Mouse (Mus musculus) cerebellum, adult 2 months (tissue): ENCODE measurements around the gene Rita1. TPM values are rescaled to one million over a fixed set of nuclear protein-coding genes. Genes with fewer than 3 reads are reported as not detected.
A peak's percentile ranks its signal among the peaks of the same experiment; 100 is the strongest.

Source experiments
- DNase-seq, 2 experiments: peaks; one replicate each; pipeline ENCODE4 v3.0.0; 2021
- H3K27ac ChIP-seq: fragments of 200-500 bp; 2 replicates; pipeline ENCODE4 v1.5.1; 2012; ENCODE audit warnings: low read length, control low read depth, inconsistent platforms; ENCODE audit not compliant: insufficient read depth
- H3K27me3 ChIP-seq: fragments of 200-500 bp; 2 replicates; pipeline ENCODE4 v1.6.1; 2012; ENCODE audit warnings: inconsistent platforms, mild to moderate bottlenecking, low read length, moderate library complexity; ENCODE audit not compliant: control insufficient read depth, insufficient read depth
- H3K4me1 ChIP-seq: fragments of 200-500 bp; 2 replicates; pipeline ENCODE4 v1.6.1; 2011; ENCODE audit warnings: low read length; ENCODE audit not compliant: control insufficient read depth, insufficient read depth
- H3K4me3 ChIP-seq: fragments of 200-500 bp; replicated peaks from 2 replicates; pipeline ENCODE3; 2011; ENCODE audit warnings: mild to moderate bottlenecking, low read depth, low read length, control low read depth; ENCODE audit not compliant: insufficient read depth
- CTCF ChIP-seq: fragments of 200-500 bp; IDR thresholded peaks from 2 replicates; pipeline ENCODE4 v1.5.1; 2011; ENCODE audit warnings: low read depth, mild to moderate bottlenecking, control low read depth, low read length, moderate library complexity, borderline replicate concordance; ENCODE audit not compliant: insufficient read depth
- POLR2A ChIP-seq: fragments of 200-500 bp; IDR thresholded peaks from 2 replicates; pipeline ENCODE4 v1.6.1; 2011; ENCODE audit warnings: low read length, control low read depth, borderline replicate concordance; ENCODE audit not compliant: insufficient read depth
- WGBS: fragments of 180-500 bp; shearing (Covaris S2); methylation state at CpG from one replicate; pipeline ENCODE4 v1.1.7; 2018; 5-methylcytosine and 5-hydroxymethylcytosine counted together
- polyA plus RNA-seq: library from polyadenylated mRNA; depleted of rRNA; stranded (reverse); fragments of >200 nt; gene quantifications from 2 replicates; pipeline ENCODE4 v1.2.3, GENCODE M21; 2012

Rita1 gene
- polyA plus RNA-seq, 1 experiment: 47.3 TPM

DNA sequence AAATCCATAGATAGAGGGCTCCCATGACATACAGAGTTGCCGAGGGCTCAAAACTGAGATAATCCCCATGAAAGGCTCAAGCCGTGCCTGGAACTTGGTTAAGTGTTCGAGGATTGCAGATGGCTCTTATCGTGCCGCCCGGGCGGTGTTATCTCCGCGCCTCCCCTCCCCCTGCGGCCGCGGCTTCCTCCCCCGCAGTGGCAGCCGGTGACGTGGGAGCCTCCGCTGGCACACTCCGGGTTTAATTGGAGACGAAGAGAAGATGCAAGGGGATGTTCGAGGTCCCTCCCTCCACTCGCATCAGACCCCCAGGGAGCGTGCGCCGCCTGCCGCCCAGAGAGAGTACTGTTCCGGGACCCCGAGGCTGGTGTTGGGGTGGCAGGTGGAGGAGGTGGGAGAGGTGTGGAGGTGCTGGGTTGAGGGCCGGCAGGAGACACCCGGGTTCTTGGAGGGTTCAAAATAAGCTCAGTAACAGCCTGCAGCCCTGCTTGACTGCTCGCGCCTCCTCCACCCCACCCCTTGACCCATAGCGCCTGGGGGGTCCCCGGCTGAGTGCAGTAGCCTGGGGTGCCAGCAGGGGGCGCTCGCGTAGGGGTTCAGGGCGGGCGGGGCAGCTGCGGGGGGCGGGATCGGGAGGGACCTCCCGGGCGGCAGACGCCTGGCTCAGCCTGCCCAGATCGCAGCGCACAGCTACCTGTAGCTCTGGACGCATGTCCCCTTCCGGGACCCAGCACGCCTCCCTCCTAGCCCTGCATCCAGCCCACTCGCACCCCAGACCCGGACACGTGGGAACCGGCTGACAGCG, 36.4 kb upstream of the Rita1 start, which contains the start of gene Rasal1:
Rasal1 (plus strand) TSS at position 244 of the 805 bp plus-strand sequence.
- TF ChIP-seq CTCF (peak; percentile 51; the same call in 1 of the 2 replicates), POLR2A (no peak)
- Histone ChIP-seq H3K27ac (peak within 1 kb of the TSS; percentile 66), H3K4me3 (peak within 1 kb of the TSS; percentile 40), H3K4me1 (peaks cover 18% of the 10 kb centered on the region), H3K27me3 (no peaks in the 10 kb centered on the region)
- DNase-seq: peak; percentile 65
- 1% methylated on average over 53 of the region's 53 CpGs for WGBS

- peak overlapping the region; percentile 66; the same call in 1 of the 2 replicates for H3K27ac ChIP-seq
- H3K4me3 ChIP-seq: peak overlapping the region; percentile 40
- WGBS: 33% methylated on average over 12 of the region's 12 CpGs
- H3K27me3 ChIP-seq: no peaks in the 10 kb centered on the region
- DNase-seq: no peak
- H3K4me1 ChIP-seq: peaks cover 21% of the 10 kb centered on the region
- TF ChIP-seq POLR2A (no peak), CTCF (no peak)
These were observed 35.6 kb upstream of the Rita1 start for GRCm38 (mm10) chr5:120647814-120648491.

DNA sequence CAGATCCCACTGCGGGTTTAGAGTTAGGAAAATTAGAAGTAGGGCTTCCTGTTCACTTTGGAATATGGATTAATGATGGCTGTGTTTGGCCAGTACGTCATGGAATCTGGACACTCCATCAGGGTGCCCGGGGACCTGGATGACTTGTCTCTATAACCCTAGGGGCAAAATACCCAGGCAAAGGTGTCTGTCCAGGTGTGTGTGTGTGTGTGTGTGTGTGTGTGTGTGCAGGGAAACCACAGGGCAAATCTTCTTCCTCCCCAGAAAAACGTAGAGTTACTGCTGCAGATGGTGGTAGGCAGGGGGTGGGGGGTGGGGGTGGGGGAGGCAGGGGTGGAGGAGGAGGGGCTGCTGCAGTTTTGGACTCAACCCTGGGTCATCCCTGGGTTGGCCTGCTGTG, 35.0 kb upstream of the Rita1 start:
- no peak for TF ChIP-seq POLR2A
- Histone ChIP-seq H3K27me3 (no peaks in the 10 kb centered on the region), H3K4me1 (peaks cover 15% of the 10 kb centered on the region), H3K27ac (0 out of 2 replicates have a peak overlapping the region, but pooled peaks have one; percentile 66), H3K4me3 (no peak overlapping the region)
- 74% methylated on average over 4 of the region's 4 CpGs for WGBS
- no peak for DNase-seq

GRCm38 (mm10) chr5:120645851-120646250, 33.5 kb upstream of the Rita1 start:
- no peak for TF ChIP-seq CTCF
- no peak for TF ChIP-seq POLR2A
- no peak overlapping the region for H3K4me3 ChIP-seq
- 7% methylated on average over 6 of the region's 6 CpGs for WGBS
- H3K4me1 ChIP-seq: peaks cover 15% of the 10 kb centered on the region
- no peaks in the 10 kb centered on the region for H3K27me3 ChIP-seq
- peak in 1 of 2 experiments; percentile 57 for DNase-seq
- H3K27ac ChIP-seq: no peak overlapping the region

DNA sequence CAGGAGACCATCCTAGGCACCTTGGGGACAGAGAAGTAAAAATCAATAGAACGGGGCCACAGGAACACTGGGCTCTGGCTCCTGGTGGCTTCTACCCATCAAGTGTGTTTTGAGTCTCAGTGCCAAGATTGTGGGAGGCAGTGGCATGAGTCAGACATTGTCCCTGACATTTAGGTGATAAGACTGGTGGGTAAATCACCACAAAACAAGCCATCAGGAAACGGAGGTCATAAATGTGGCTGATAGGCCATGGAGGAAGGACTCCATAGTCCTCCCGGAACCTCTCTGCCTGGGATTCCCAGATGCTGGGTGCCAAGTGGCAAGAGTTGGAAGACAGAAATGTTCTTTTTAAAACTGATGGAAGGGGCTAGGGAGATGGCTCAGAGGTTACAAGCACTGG, 31.8 kb upstream of the Rita1 start:
- Histone ChIP-seq H3K4me3 (no peak overlapping the region), H3K4me1 (peaks cover 15% of the 10 kb centered on the region), H3K27me3 (no peaks in the 10 kb centered on the region), H3K27ac (0 out of 2 replicates have a peak overlapping the region, but pooled peaks have one; percentile 29)
- DNase-seq: peak in 1 of 2 experiments; percentile 50
- TF ChIP-seq POLR2A: no peak
- 43% methylated on average over 3 of the region's 3 CpGs for WGBS

DNA sequence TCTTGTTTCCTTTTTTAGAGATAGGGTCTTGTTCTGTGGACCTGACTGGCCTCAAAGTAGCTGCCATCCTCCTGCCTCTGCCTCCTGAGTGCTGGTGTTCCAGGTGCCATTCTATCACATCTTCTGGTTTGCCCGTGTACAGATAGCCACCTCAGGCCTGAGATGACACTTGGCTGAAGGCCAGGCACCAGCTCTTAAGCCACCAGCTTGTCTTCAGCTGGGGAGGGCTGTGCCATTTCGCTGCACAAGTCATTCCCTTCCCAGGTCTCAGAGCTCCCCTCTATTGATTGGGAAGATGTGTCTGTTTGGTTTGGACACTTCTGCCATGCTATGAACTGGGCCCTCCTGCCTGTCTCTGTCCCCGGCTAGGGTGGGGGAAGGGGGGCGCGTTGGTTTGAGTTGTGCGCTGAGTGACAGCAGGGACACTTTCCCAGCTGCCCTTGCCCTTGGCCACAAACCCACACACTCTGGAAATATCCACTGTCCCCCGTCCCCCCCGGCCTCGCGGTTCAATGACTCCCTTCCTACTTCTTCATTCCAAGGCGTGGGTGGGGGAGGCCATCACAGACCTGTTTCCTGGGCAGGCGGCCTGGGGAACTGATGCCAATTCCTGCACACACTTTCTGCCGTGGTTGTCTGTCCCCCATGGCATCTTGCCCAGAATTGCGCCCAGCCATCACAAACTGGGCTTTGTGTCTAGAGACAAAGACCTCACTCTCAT, 31.1 kb upstream of the Rita1 start:
- WGBS: 9% methylated on average over 14 of the region's 14 CpGs
- Histone ChIP-seq H3K4me3 (no peak overlapping the region), H3K4me1 (peaks cover 15% of the 10 kb centered on the region), H3K27ac (no peak overlapping the region; the same call in 1 of the 2 replicates), H3K27me3 (no peaks in the 10 kb centered on the region)
- peak; percentile 68 to 84 for DNase-seq
- TF ChIP-seq CTCF (no peak), POLR2A (no peak)

DNA sequence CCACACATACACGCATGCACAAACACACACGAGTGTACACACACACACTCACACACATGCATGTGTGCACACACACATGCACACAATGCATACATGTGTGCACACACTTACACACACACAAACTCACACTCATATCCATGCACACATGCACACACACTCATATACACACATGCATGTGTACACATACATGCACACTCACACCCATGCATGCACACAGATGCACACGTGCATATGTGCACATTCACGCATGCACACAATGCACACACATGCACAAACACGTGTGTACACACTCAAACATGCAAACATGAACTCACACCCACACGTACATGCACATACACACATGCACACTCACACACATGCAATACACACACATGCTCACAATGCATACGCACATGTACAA, 27.7 kb upstream of the Rita1 start:
- no peak for DNase-seq
- TF ChIP-seq CTCF (no peak), POLR2A (no peak)
- no peak overlapping the region for H3K27ac ChIP-seq
- peaks cover 13% of the 10 kb centered on the region; the same call in 1 of the 2 replicates for H3K4me1 ChIP-seq
- no peak overlapping the region for H3K4me3 ChIP-seq
- H3K27me3 ChIP-seq: no peaks in the 10 kb centered on the region
- 92% methylated on average over 7 of the region's 7 CpGs for WGBS

GRCm38 (mm10) chr5:120635633-120636032, 23.2 kb upstream of the Rita1 start:
- H3K4me1 ChIP-seq: no peaks in the 10 kb centered on the region
- H3K27ac ChIP-seq: no peak overlapping the region
- no peak overlapping the region for H3K4me3 ChIP-seq
- no peak for TF ChIP-seq POLR2A
- TF ChIP-seq CTCF: no peak
- DNase-seq: no peak
- WGBS: 93% methylated on average over 5 of the region's 5 CpGs
- H3K27me3 ChIP-seq: no peaks in the 10 kb centered on the region
